Mouse (Mus musculus) heart, postnatal 0 days (tissue): ENCODE data around the gene Ppp1r14a.

Experiments
- CTCF ChIP-seq: IDR thresholded peaks from 2 replicates; pipeline ENCODE4 v1.5.1; 2016; ENCODE audit warnings: antibody characterized with exemption, control low read depth, low read depth
- EP300 ChIP-seq: IDR thresholded peaks from 2 replicates; pipeline ENCODE4 v1.6.1; 2016; ENCODE audit warnings: antibody characterized with exemption, low read depth

DNA sequence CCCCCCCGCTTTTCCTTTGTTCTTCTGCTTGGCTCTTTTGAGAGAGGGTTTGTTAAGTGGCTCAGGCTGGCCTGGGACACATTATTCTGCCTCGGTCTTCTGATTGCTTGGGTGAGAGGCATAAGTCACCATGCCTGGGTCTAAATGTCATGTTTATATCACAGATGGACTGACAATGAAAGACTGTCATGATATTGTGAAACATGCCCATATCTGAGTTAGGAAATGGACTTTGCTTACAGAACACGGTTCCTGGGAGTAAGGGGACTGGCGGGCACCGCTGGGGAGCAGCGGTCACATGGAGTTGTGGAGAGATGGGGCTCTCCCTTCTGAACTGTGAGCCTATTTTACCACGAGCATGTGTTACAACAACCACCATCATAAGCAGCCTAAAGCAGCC is 45.0 kb downstream of the Ppp1r14a start:
- no peak for TF ChIP-seq EP300
- no peak for TF ChIP-seq CTCF
